In genomic region chr10:58675533-58675932, GRCm38 (mm10) we compare ENCODE assay signal across 8 mouse cellular contexts. TPM values are rescaled to one million over a fixed set of nuclear protein-coding genes. Genes with fewer than 3 reads are reported as not detected.
A peak's percentile ranks its signal among the peaks of the same experiment; 100 is the strongest.
DNase-seq lines count a peak whose midpoint lies in the region; ATAC-seq and TF ChIP-seq lines count a peak whose summit lies in the region.

Edar (minus strand) TSS chr10:58675654.

- DNase-seq in Muller cell, postnatal 12 days (ENCODE audit: inconsistent ontology term), result peak; percentile 79
- peak; percentile 94 to 95 for DNase-seq in cerebellum, postnatal 10 days
- DNase-seq in frontal cortex, postnatal 25 days (ENCODE audit: low spot score in 2 of 2), result peak; percentile 63 to 66
- DNase-seq in layer of hippocampus, postnatal 14 days (ENCODE audit: low spot score in 2 of 2), result peak; percentile 66 to 73
- DNase-seq in lung, postnatal 0 days (ENCODE audit: low spot score), result peak; percentile 89
- peak; percentile 87 for DNase-seq in retina, embryonic 14.5 days (ENCODE audit: low spot score)
- peak; percentile 80 for DNase-seq in thymus, postnatal 25 days

- peak; percentile 96 for TF ChIP-seq CTCF in lung, postnatal 0 days (IDR thresholded peaks at IDR 0.05)

- H3K27ac ChIP-seq in hindbrain, embryonic 12.5 days, result no peak within 1 kb of the TSS
- H3K27ac ChIP-seq in lung, postnatal 0 days (ENCODE audit: low read length), result no peak within 1 kb of the TSS

- peaks cover 8% of the 10 kb centered on the region for H3K4me1 ChIP-seq in hindbrain, embryonic 12.5 days
- H3K4me1 ChIP-seq in lung, postnatal 0 days (ENCODE audit: insufficient read depth, low read depth, low read length), result no peaks in the 10 kb centered on the region

- peaks cover 7% of the 10 kb centered on the region for H3K27me3 ChIP-seq in hindbrain, embryonic 12.5 days
- H3K27me3 ChIP-seq in lung, postnatal 0 days (replicated peaks; ENCODE audit: insufficient read depth, low read length), result no peaks in the 10 kb centered on the region

- no peak for TF ChIP-seq EP300 in lung, postnatal 0 days (IDR thresholded peaks at IDR 0.05)

- peak within 1 kb of the TSS; percentile 20 for H3K4me3 ChIP-seq in hindbrain, embryonic 12.5 days
- H3K4me3 ChIP-seq in lung, postnatal 0 days (ENCODE audit: low read depth, low read length), result peak within 1 kb of the TSS; percentile 29

- peak; percentile 41; the same call in 1 of the 2 replicates for ATAC-seq in hindbrain, embryonic 12.5 days (ENCODE audit: low FRiP score)
- peak; percentile 90 for ATAC-seq in lung, postnatal 0 days

- 2% methylated on average over 20 of the region's 20 CpGs for WGBS in hindbrain, embryonic 12.5 days
- WGBS in lung, postnatal 0 days, result 2% methylated on average over 20 of the region's 20 CpGs

- H3K9me3 ChIP-seq in hindbrain, embryonic 12.5 days (replicated peaks), result no peaks in the 10 kb centered on the region
- H3K9me3 ChIP-seq in lung, postnatal 0 days (ENCODE audit: low read length), result no peaks in the 10 kb centered on the region

- no peaks in the 10 kb centered on the region for H3K36me3 ChIP-seq in hindbrain, embryonic 12.5 days
- no peaks in the 10 kb centered on the region for H3K36me3 ChIP-seq in lung, postnatal 0 days (ENCODE audit: insufficient read depth, low read length)

- H3K4me2 ChIP-seq in hindbrain, embryonic 12.5 days (replicated peaks), result peak within 1 kb of the TSS; percentile 46
- H3K4me2 ChIP-seq in lung, postnatal 0 days (replicated peaks; ENCODE audit: low read depth, low read length), result peak within 1 kb of the TSS; percentile 57

- H3K9ac ChIP-seq in hindbrain, embryonic 12.5 days, result no peak within 1 kb of the TSS
- H3K9ac ChIP-seq in lung, postnatal 0 days (replicated peaks; ENCODE audit: low read depth), result no peak within 1 kb of the TSS

RNA-seq across cellular contexts. Expression of gene Edar, which starts in this region (rescaled TPM):
- 0.07 and 0.32 TPM in 2 replicates for polyA plus RNA-seq in hindbrain, embryonic 12.5 days (2016; fragmentation: Nextera tagmentation; extraction: Ambion mirVana)
- under 1 TPM; 0.23 to 0.26 TPM for total RNA-seq in layer of hippocampus, postnatal 14 days (2021)
- 0.51 and 0.64 TPM in 2 replicates for polyA plus RNA-seq in lung, postnatal 0 days (2015; fragmentation: Nextera tagmentation; extraction: Ambion mirVana)

Comparison
In these comparisons a context has a peak if more than half of its experiments do, and no peak if none do; other contexts are left out.
1. Peak in ATAC-seq, H3K4me3 ChIP-seq and H3K4me2 ChIP-seq in hindbrain, embryonic 12.5 days; RNA of the gene not detected or under 1 TPM.
2. Peak in DNase-seq in layer of hippocampus, postnatal 14 days; RNA of the gene not detected or under 1 TPM.
3. Peak in DNase-seq, ATAC-seq, H3K4me3 ChIP-seq and H3K4me2 ChIP-seq in lung, postnatal 0 days; RNA of the gene not detected or under 1 TPM.